Mouse (Mus musculus): ENCODE results near the gene Sfi1.
"Not testable (repeated sequence)": the region's sequence is repeated elsewhere in the genome, so short reads cannot be mapped to it uniquely, and the experiment has no call there.

GRCm38 (mm10) chr11:3132957-3133356 lies 60.3 kb downstream of the Sfi1 start:
- not testable (repeated sequence) for TF ChIP-seq CTCF, EP300 (IDR thresholded peaks at IDR 0.05; ENCODE audit: low read depth)
